Mouse (Mus musculus) liver, postnatal 0 days (tissue): Measurements from ENCODE around the gene Mmp23. TPM values are rescaled to one million over a fixed set of nuclear protein-coding genes. Genes with fewer than 3 reads are reported as not detected.
"Not testable (repeated sequence)": the region's sequence is repeated elsewhere in the genome, so short reads cannot be mapped to it uniquely, and the experiment has no call there.

ENCODE experiments used
- ATAC-seq: fragments of 200-750 bp; cut with Nextera tagmentation; 2 replicates; pipeline ENCODE4 v1.8.0; 2017; ENCODE audit warnings: mild to moderate bottlenecking, moderate library complexity
- DNase-seq: peaks from one replicate; pipeline ENCODE4 v3.0.0-alpha.2; 2016
- H3K27ac ChIP-seq: fragments of 300-500 bp; sonication (generic); 2 replicates; pipeline ENCODE4 v1.5.1; 2014; ENCODE audit warnings: antibody characterized with exemption, moderate library complexity, mild to moderate bottlenecking, low read depth
- H3K27me3 ChIP-seq: fragments of 300-500 bp; sonication (generic); 2 replicates; pipeline ENCODE4 v1.6.1; 2014; ENCODE audit warnings: low read length, control low read depth, mixed read lengths; ENCODE audit not compliant: insufficient read depth
- H3K36me3 ChIP-seq: fragments of 300-500 bp; sonication (generic); replicated peaks from 2 replicates; pipeline ENCODE4 v1.6.1; 2014; ENCODE audit warnings: mild to moderate bottlenecking, control low read depth, low read length, moderate library complexity, mixed read lengths; ENCODE audit not compliant: insufficient read depth
- H3K4me1 ChIP-seq: fragments of 300-500 bp; sonication (generic); 2 replicates; pipeline ENCODE4 v1.6.1; 2014; ENCODE audit warnings: antibody characterized with exemption, mild to moderate bottlenecking, control low read depth; ENCODE audit not compliant: insufficient read depth
- H3K4me2 ChIP-seq: fragments of 300-500 bp; sonication (generic); 2 replicates; pipeline ENCODE4 v1.6.1; 2014; ENCODE audit warnings: low read depth, mild to moderate bottlenecking, low read length, moderate library complexity, mixed read lengths
- H3K4me3 ChIP-seq: fragments of 300-500 bp; sonication (generic); 2 replicates; pipeline ENCODE4 v1.5.1; 2014; ENCODE audit warnings: low read depth, low read length
- H3K9ac ChIP-seq: fragments of 300-500 bp; sonication (generic); replicated peaks from 2 replicates; pipeline ENCODE4 v1.6.1; 2014; ENCODE audit warnings: mild to moderate bottlenecking, moderate library complexity
- H3K9me3 ChIP-seq: fragments of 300-500 bp; sonication (generic); 2 replicates; pipeline ENCODE4 v1.6.1; 2016; ENCODE audit warnings: mild to moderate bottlenecking, control low read depth, low read length, mixed read lengths
- CTCF ChIP-seq: sonication (generic); IDR thresholded peaks from 2 replicates; pipeline ENCODE4 v1.5.1; 2016; ENCODE audit warnings: antibody characterized with exemption, low read depth
- EP300 ChIP-seq: IDR thresholded peaks from 2 replicates; pipeline ENCODE4 v1.6.1; 2016; ENCODE audit warnings: antibody characterized with exemption, low read depth, mild to moderate bottlenecking
- WGBS: fragments of 180-500 bp; shearing (Covaris S2); extraction: QIAGEN DNeasy Blood & Tissue Kit; methylation state at CpG from one replicate; pipeline ENCODE4 v1.1.7; 2014; ENCODE audit not compliant: insufficient replicate concordance; 5-methylcytosine and 5-hydroxymethylcytosine counted together
- polyA plus RNA-seq: library from polyadenylated mRNA; unstranded; fragments of >200 nt; fragmentation: Nextera tagmentation; extraction: Ambion mirVana; gene quantifications from 2 replicates; pipeline ENCODE4 v1.2.1, GENCODE M21; 2015

The Mmp23 gene
- polyA plus RNA-seq, 1 experiment from 2014 or later = 5.9 TPM

GRCm38 (mm10) chr4:155694111-155694481, 40.9 kb upstream of the Mmp23 start, which contains the start of gene Fndc10:
Gene Fndc10, plus strand, starts transcription at chr4:155694342.
- peak; percentile 14; the same call in 1 of the 2 replicates for TF ChIP-seq CTCF
- no peak for TF ChIP-seq EP300
- DNase-seq = peak; percentile 36

GRCm38 (mm10) chr4:155692421-155692820, 39.2 kb upstream of the Mmp23 start:
- 93% methylated on average over 3 of the region's 3 CpGs for WGBS
- ATAC-seq (no peak), DNase-seq (no peak)
- no peaks in the 10 kb centered on the region for H3K36me3 ChIP-seq
- peaks cover 5% of the 10 kb centered on the region; the same call in 1 of the 2 replicates for H3K4me1 ChIP-seq
- no peaks in the 10 kb centered on the region for H3K9me3 ChIP-seq
- TF ChIP-seq EP300 (no peak), CTCF (no peak)
- peaks cover 27% of the 10 kb centered on the region for H3K27me3 ChIP-seq
- H3K9ac ChIP-seq = no peak overlapping the region
- no peak overlapping the region for H3K4me2 ChIP-seq
- no peak overlapping the region for H3K27ac ChIP-seq
- no peak overlapping the region for H3K4me3 ChIP-seq

More at GRCm38 (mm10) chr4:155694111-155694481, 40.9 kb upstream of the Mmp23 start, which contains the start of gene Fndc10:
- H3K27ac ChIP-seq = no peak within 1 kb of the TSS
- H3K27me3 ChIP-seq = peaks cover 27% of the 10 kb centered on the region
- WGBS = under 1% methylated on average over 26 of the region's 47 CpGs
- peak within 1 kb of the TSS; percentile 78 for H3K4me2 ChIP-seq
- no peaks in the 10 kb centered on the region for H3K9me3 ChIP-seq
- H3K9ac ChIP-seq = peak within 1 kb of the TSS; percentile 31; the same call in 1 of the 2 replicates
- H3K4me1 ChIP-seq = peaks cover 5% of the 10 kb centered on the region; the same call in 1 of the 2 replicates
- H3K36me3 ChIP-seq = no peaks in the 10 kb centered on the region
- peak within 1 kb of the TSS; percentile 54 for H3K4me3 ChIP-seq
- ATAC-seq = peak; percentile 32; the same call in 1 of the 2 replicates

GRCm38 (mm10) chr4:155690571-155691375, 37.6 kb upstream of the Mmp23 start:
- H3K27me3 ChIP-seq = peaks cover 23% of the 10 kb centered on the region
- 76% methylated on average over 12 of the region's 12 CpGs for WGBS

GRCm38 (mm10) chr4:155687764-155688163, 34.6 kb upstream of the Mmp23 start:
- not testable (repeated sequence) for ATAC-seq, H3K27ac ChIP-seq

More at GRCm38 (mm10) chr4:155690571-155691375, 37.6 kb upstream of the Mmp23 start:
- H3K27ac ChIP-seq = no peak overlapping the region
- ATAC-seq (no peak), DNase-seq (no peak)
- no peak overlapping the region for H3K9ac ChIP-seq
- no peak for TF ChIP-seq EP300
- TF ChIP-seq CTCF = no peak
- no peak overlapping the region for H3K4me3 ChIP-seq
- no peak overlapping the region for H3K4me2 ChIP-seq
- H3K4me1 ChIP-seq = peaks cover 5% of the 10 kb centered on the region; the same call in 1 of the 2 replicates
- no peaks in the 10 kb centered on the region for H3K36me3 ChIP-seq
- H3K9me3 ChIP-seq = no peaks in the 10 kb centered on the region

DNA sequence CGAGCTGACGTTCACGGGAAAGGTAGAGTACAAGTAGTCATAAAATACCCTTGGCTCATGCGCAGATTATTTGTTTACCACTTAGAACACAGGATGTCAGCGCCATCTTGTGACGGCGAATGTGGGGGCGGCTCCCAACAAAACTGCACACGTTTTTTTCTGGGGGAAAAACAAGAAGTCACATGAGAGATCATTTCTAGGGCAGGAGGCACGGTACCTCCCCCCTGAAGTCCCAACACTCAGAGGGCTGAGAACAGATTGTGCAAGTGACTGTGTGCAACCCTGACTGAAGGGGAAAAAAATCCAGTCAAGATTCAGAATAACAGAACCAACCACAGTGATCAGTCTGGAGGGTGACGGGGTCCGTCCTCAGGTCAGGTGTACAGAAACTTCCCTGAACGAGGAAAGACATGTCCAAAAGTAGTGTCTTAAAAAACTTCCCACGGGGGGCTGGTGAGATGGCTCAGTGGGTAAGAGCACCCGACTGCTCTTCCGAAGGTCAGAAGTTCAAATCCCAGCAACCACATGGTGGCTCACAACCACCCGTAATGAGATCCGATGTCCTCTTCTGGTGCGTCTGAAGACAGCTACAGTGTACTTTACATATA, 30.6 kb upstream of the Mmp23 start:
- H3K9ac ChIP-seq = not testable (repeated sequence)
- WGBS = 73% methylated on average over 15 of the region's 19 CpGs

More at GRCm38 (mm10) chr4:155687764-155688163, 34.6 kb upstream of the Mmp23 start:
- H3K4me1 ChIP-seq, H3K4me2 ChIP-seq, DNase-seq, H3K36me3 ChIP-seq, H3K27me3 ChIP-seq, H3K4me3 ChIP-seq, H3K9me3 ChIP-seq, H3K9ac ChIP-seq: not testable (repeated sequence)
- 77% methylated on average over 4 of the region's 4 CpGs for WGBS

GRCm38 (mm10) chr4:155675991-155676390, 22.8 kb upstream of the Mmp23 start:
- 68% methylated on average over 2 of the region's 2 CpGs for WGBS
- Histone ChIP-seq H3K4me3 (no peak overlapping the region), H3K27ac (no peak overlapping the region), H3K36me3 (no peaks in the 10 kb centered on the region), H3K27me3 (0 out of 2 replicates have a peak, but pooled peaks cover 2% of the 10 kb centered on the region), H3K9ac (no peak overlapping the region), H3K4me2 (no peak overlapping the region), H3K4me1 (no peaks in the 10 kb centered on the region), H3K9me3 (no peaks in the 10 kb centered on the region)
- TF ChIP-seq EP300 (no peak), CTCF (peak; percentile 49)
- ATAC-seq (no peak), DNase-seq (no peak)

More for the DNA sequence above, 30.6 kb upstream of the Mmp23 start:
- not testable (repeated sequence) for H3K4me3 ChIP-seq, H3K4me1 ChIP-seq, H3K36me3 ChIP-seq, H3K4me2 ChIP-seq, H3K27ac ChIP-seq, H3K27me3 ChIP-seq, H3K9me3 ChIP-seq, DNase-seq, ATAC-seq
